Mouse (Mus musculus): ENCODE measurements at regions not wholly inside any gene's neighbourhood (a gene's known extent, or its start where the extent isn't known, plus 50 kb on each side); places are given as distances from the start of the nearest gene placed in this dataset.
A peak's percentile ranks its signal among the peaks of the same experiment; 100 is the strongest.

GRCm38 (mm10) chr2:148264111-148264730 is 130.9 kb upstream of the Sstr4 start:
- DNase-seq (ENCODE audit: low spot score in 2 of 2): no peak

GRCm38 (mm10) chr2:148279200-148279599 is 115.9 kb upstream of the Sstr4 start:
- no peak for DNase-seq (ENCODE audit: low spot score in 2 of 2)

- DNase-seq (ENCODE audit: low spot score in 2 of 2): no peak
Measured at GRCm38 (mm10) chr2:148290326-148290725, 104.8 kb upstream of the Sstr4 start.

- DNase-seq (ENCODE audit: low spot score in 2 of 2): no peak
Measured at GRCm38 (mm10) chr2:148292442-148292841, 102.7 kb upstream of the Sstr4 start.

GRCm38 (mm10) chr2:148292895-148293294 is 102.2 kb upstream of the Sstr4 start:
- DNase-seq (ENCODE audit: low spot score in 2 of 2): peak in 1 of 2 experiments; percentile 18

GRCm38 (mm10) chr2:148300879-148301278 is 94.3 kb upstream of the Sstr4 start:
- no peak for DNase-seq (ENCODE audit: low spot score in 2 of 2)

GRCm38 (mm10) chr2:148312255-148312654 is 82.9 kb upstream of the Sstr4 start:
- DNase-seq (ENCODE audit: low spot score in 2 of 2): no peak

- DNase-seq (ENCODE audit: low spot score in 2 of 2): no peak
Measured at GRCm38 (mm10) chr2:148320896-148321295, 74.2 kb upstream of the Sstr4 start.

GRCm38 (mm10) chr2:148325362-148325761 is 69.8 kb upstream of the Sstr4 start:
- no peak for DNase-seq (ENCODE audit: low spot score in 2 of 2)

GRCm38 (mm10) chr2:148325854-148326387 is 69.2 kb upstream of the Sstr4 start:
- peak; percentile 28 to 34 for DNase-seq (ENCODE audit: low spot score in 2 of 2)

GRCm38 (mm10) chr2:148326414-148326813 is 68.7 kb upstream of the Sstr4 start:
- DNase-seq (ENCODE audit: low spot score in 2 of 2): no peak

- no peak for DNase-seq (ENCODE audit: low spot score in 2 of 2)
Measured at GRCm38 (mm10) chr2:148327552-148327951, 67.6 kb upstream of the Sstr4 start.

- DNase-seq (ENCODE audit: low spot score in 2 of 2): no peak
Measured at GRCm38 (mm10) chr2:148330368-148330767, 64.8 kb upstream of the Sstr4 start.

GRCm38 (mm10) chr2:148334555-148334954 is 60.6 kb upstream of the Sstr4 start:
- no peak for DNase-seq (ENCODE audit: low spot score in 2 of 2)

- no peak for DNase-seq (ENCODE audit: low spot score in 2 of 2)
Measured at GRCm38 (mm10) chr2:148336626-148337025, 58.5 kb upstream of the Sstr4 start.

- no peak for DNase-seq (ENCODE audit: low spot score in 2 of 2)
Measured at GRCm38 (mm10) chr2:148338308-148338768, 56.8 kb upstream of the Sstr4 start.

GRCm38 (mm10) chr2:148338894-148339293 is 56.2 kb upstream of the Sstr4 start:
- peak; percentile 28 to 36 for DNase-seq (ENCODE audit: low spot score in 2 of 2)

GRCm38 (mm10) chr2:148344193-148344592 is 51.0 kb upstream of the Sstr4 start:
- no peak for DNase-seq (ENCODE audit: low spot score in 2 of 2)
